ENCODE assay signal across 8 mouse cellular contexts in genomic region chr11:100352076-100352857, GRCm38 (mm10). TPM values are rescaled to one million over a fixed set of nuclear protein-coding genes. Genes with fewer than 3 reads are reported as not detected.
A peak's percentile ranks its signal among the peaks of the same experiment; 100 is the strongest.
DNase-seq lines count a peak whose midpoint lies in the region; ATAC-seq and TF ChIP-seq lines count a peak whose summit lies in the region.

No protein-coding gene starts in this region.

- H3K9me3 ChIP-seq in liver, embryonic 11.5 days (ENCODE audit: control insufficient read depth, low read length) = no peaks in the 10 kb centered on the region
- no peaks in the 10 kb centered on the region for H3K9me3 ChIP-seq in hindbrain, postnatal 0 days (ENCODE audit: low read length)

- ATAC-seq in liver, embryonic 11.5 days (replicated peaks; ENCODE audit: low FRiP score) = no peak
- peak; percentile 31 for ATAC-seq in hindbrain, postnatal 0 days

- DNase-seq in cerebellum, adult 11-12 months = peak; percentile 46
- no peak for DNase-seq in cerebellum, adult 8-10 months
- DNase-seq in liver, adult 2 months (ENCODE audit: extremely low read depth, low read depth, low spot score) = no peak
- no peak for DNase-seq in liver, embryonic 11.5 days (ENCODE audit: low spot score)
- DNase-seq in brain, embryonic 14.5 days (ENCODE audit: low read depth) = peak; percentile 78
- peak; percentile 78 for DNase-seq in hindbrain, postnatal 0 days (ENCODE audit: low spot score)
- peak; percentile 36 for DNase-seq in thymus, postnatal 25 days
- DNase-seq in gastrocnemius, postnatal 14 days = no peak

- TF ChIP-seq POLR2A in liver, adult 2 months (IDR thresholded peaks at IDR 0.05; ENCODE audit: extremely low read depth, insufficient read depth, low read length) = no peak
- no peak for TF ChIP-seq POLR2A in brain, embryonic 14.5 days (IDR thresholded peaks at IDR 0.05; ENCODE audit: borderline replicate concordance, extremely low read depth, insufficient read depth, insufficient read length, poor library complexity, severe bottlenecking)

- H3K4me2 ChIP-seq in liver, embryonic 11.5 days = no peak overlapping the region
- H3K4me2 ChIP-seq in hindbrain, postnatal 0 days (ENCODE audit: low read depth, low read length) = 0 out of 2 replicates have a peak overlapping the region, but pooled peaks have one; percentile 7

- H3K27me3 ChIP-seq in liver, adult 2 months (ENCODE audit: control insufficient read depth, insufficient read depth, low read length) = 0 out of 2 replicates have a peak, but pooled peaks cover 3% of the 10 kb centered on the region
- peaks cover 57% of the 10 kb centered on the region for H3K27me3 ChIP-seq in liver, embryonic 11.5 days (replicated peaks; ENCODE audit: control insufficient read depth, insufficient read depth, low read length)
- H3K27me3 ChIP-seq in hindbrain, postnatal 0 days (ENCODE audit: insufficient read depth, low read length) = no peaks in the 10 kb centered on the region

- TF ChIP-seq CTCF in liver, adult 2 months (IDR thresholded peaks at IDR 0.05; ENCODE audit: low read depth, low read length) = peak; percentile 72
- TF ChIP-seq CTCF in brain, embryonic 14.5 days (IDR thresholded peaks at IDR 0.05; ENCODE audit: borderline replicate concordance, extremely low read depth, insufficient read depth, insufficient read length) = peak; percentile 64
- peak; percentile 78 for TF ChIP-seq CTCF in hindbrain, postnatal 0 days (IDR thresholded peaks at IDR 0.05; ENCODE audit: low read depth)

- no peaks in the 10 kb centered on the region for H3K36me3 ChIP-seq in liver, adult 2 months (ENCODE audit: control insufficient read depth, insufficient read depth, low read length)
- no peaks in the 10 kb centered on the region for H3K36me3 ChIP-seq in liver, embryonic 11.5 days (ENCODE audit: control insufficient read depth, insufficient read depth, low read length)
- H3K36me3 ChIP-seq in hindbrain, postnatal 0 days (ENCODE audit: insufficient read depth, low read length) = peaks cover 7% of the 10 kb centered on the region; the same call in 1 of the 2 replicates

- WGBS in liver, adult 2 months = 44% methylated on average over 10 of the region's 10 CpGs
- WGBS in liver, embryonic 11.5 days = 29% methylated on average over 10 of the region's 10 CpGs
- 26% methylated on average over 10 of the region's 10 CpGs for WGBS in hindbrain, postnatal 0 days

- no peak overlapping the region for H3K4me3 ChIP-seq in liver, adult 2 months (ENCODE audit: insufficient read depth, low read depth, low read length)
- H3K4me3 ChIP-seq in liver, embryonic 11.5 days (ENCODE audit: low read depth, low read length) = no peak overlapping the region
- no peak overlapping the region for H3K4me3 ChIP-seq in hindbrain, postnatal 0 days (ENCODE audit: low read length)

- no peak overlapping the region for H3K9ac ChIP-seq in liver, adult 2 months (ENCODE audit: low read depth, low read length)
- no peak overlapping the region for H3K9ac ChIP-seq in liver, embryonic 11.5 days (ENCODE audit: low read depth, low read length)
- no peak overlapping the region for H3K9ac ChIP-seq in hindbrain, postnatal 0 days (replicated peaks; ENCODE audit: low read length)

- intact Hi-C loops in gastrocnemius, postnatal 14 days (cut with DNase I; ENCODE audit: low total_unique reads) = no loop called here

- H3K27ac ChIP-seq in liver, adult 2 months (replicated peaks; ENCODE audit: insufficient read depth, low read depth, low read length) = no peak overlapping the region
- no peak overlapping the region for H3K27ac ChIP-seq in liver, embryonic 11.5 days (ENCODE audit: low read depth, low read length)
- peak overlapping the region; percentile 32 for H3K27ac ChIP-seq in hindbrain, postnatal 0 days

- peaks cover 2% of the 10 kb centered on the region for H3K4me1 ChIP-seq in liver, adult 2 months (ENCODE audit: control insufficient read depth, insufficient read depth, low read length)
- peaks cover 3% of the 10 kb centered on the region; the same call in 1 of the 2 replicates for H3K4me1 ChIP-seq in liver, embryonic 11.5 days (replicated peaks; ENCODE audit: control insufficient read depth, insufficient read depth, low read length)
- 0 out of 2 replicates have a peak, but pooled peaks cover 2% of the 10 kb centered on the region for H3K4me1 ChIP-seq in hindbrain, postnatal 0 days (ENCODE audit: insufficient read depth, low read length)

- H3K79me2 ChIP-seq in liver, adult 2 months (ENCODE audit: control insufficient read depth, insufficient read depth, low read length) = no peaks in the 10 kb centered on the region

RNA-seq across cellular contexts. Expression of gene Hap1, which starts 3.7 kb away (rescaled TPM):
- total RNA-seq in liver, adult 2 months (2014; rRNA removed) = 0.65 and 1.3 TPM in 2 replicates
- 0.40 and 1.2 TPM in 2 replicates for polyA plus RNA-seq in liver, adult 2 months (2012; rRNA removed)
- 0.82 and 1.5 TPM in 2 replicates for polyA plus RNA-seq in liver, embryonic 11.5 days (2014; fragmentation: Nextera tagmentation; extraction: Ambion mirVana)
- polyA plus RNA-seq in brain, embryonic 14.5 days (2012; rRNA removed) = 188 and 226 TPM in 2 replicates
- 530 and 555 TPM in 2 replicates for total RNA-seq in hindbrain, postnatal 0 days (2014; rRNA removed)
- 344 and 395 TPM in 2 replicates for polyA plus RNA-seq in hindbrain, postnatal 0 days (2015; fragmentation: Nextera tagmentation; extraction: Ambion mirVana)
- under 1 TPM; 0.66 to 0.82 TPM for total RNA-seq in gastrocnemius, postnatal 14 days (2021)

RNA-seq across cellular contexts. Expression of gene Gast, which starts 18.1 kb away (rescaled TPM):
- total RNA-seq in liver, adult 2 months (2014; rRNA removed) = not detected in 2 replicates
- not detected in 2 replicates for polyA plus RNA-seq in liver, adult 2 months (2012; rRNA removed)
- not detected in 2 replicates for polyA plus RNA-seq in liver, embryonic 11.5 days (2014; fragmentation: Nextera tagmentation; extraction: Ambion mirVana)
- polyA plus RNA-seq in brain, embryonic 14.5 days (2012; rRNA removed) = 0.60 and 0.66 TPM in 2 replicates
- not detected in 2 replicates for total RNA-seq in hindbrain, postnatal 0 days (2014; rRNA removed)
- polyA plus RNA-seq in hindbrain, postnatal 0 days (2015; fragmentation: Nextera tagmentation; extraction: Ambion mirVana) = 0.45 and 0.73 TPM in 2 replicates
- total RNA-seq in gastrocnemius, postnatal 14 days (2021) = not detected

RNA-seq across cellular contexts. Expression of gene Eif1, which starts 32.6 kb away (rescaled TPM):
- total RNA-seq in liver, adult 2 months (2014; rRNA removed) = 145 and 210 TPM in 2 replicates
- 86.6 and 104 TPM in 2 replicates for polyA plus RNA-seq in liver, adult 2 months (2012; rRNA removed)
- polyA plus RNA-seq in liver, embryonic 11.5 days (2014; fragmentation: Nextera tagmentation; extraction: Ambion mirVana) = 2,121 and 2,222 TPM in 2 replicates
- polyA plus RNA-seq in brain, embryonic 14.5 days (2012; rRNA removed) = 291 and 330 TPM in 2 replicates
- 74.1 and 76.5 TPM in 2 replicates for total RNA-seq in hindbrain, postnatal 0 days (2014; rRNA removed)
- polyA plus RNA-seq in hindbrain, postnatal 0 days (2015; fragmentation: Nextera tagmentation; extraction: Ambion mirVana) = 1,309 and 1,318 TPM in 2 replicates
- total RNA-seq in gastrocnemius, postnatal 14 days (2021) = 100 to 1,000 TPM; 781 to 791 TPM

RNA-seq across cellular contexts. Expression of gene Jup, which starts 45.3 kb away (rescaled TPM):
- total RNA-seq in liver, adult 2 months (2014; rRNA removed) = 18.3 and 27.5 TPM in 2 replicates
- 69.5 and 86.0 TPM in 2 replicates for polyA plus RNA-seq in liver, adult 2 months (2012; rRNA removed)
- 38.8 and 41.6 TPM in 2 replicates for polyA plus RNA-seq in liver, embryonic 11.5 days (2014; fragmentation: Nextera tagmentation; extraction: Ambion mirVana)
- polyA plus RNA-seq in brain, embryonic 14.5 days (2012; rRNA removed) = 69.6 and 94.2 TPM in 2 replicates
- total RNA-seq in hindbrain, postnatal 0 days (2014; rRNA removed) = 105 and 119 TPM in 2 replicates
- polyA plus RNA-seq in hindbrain, postnatal 0 days (2015; fragmentation: Nextera tagmentation; extraction: Ambion mirVana) = 42.7 and 49.8 TPM in 2 replicates
- total RNA-seq in gastrocnemius, postnatal 14 days (2021) = 10 to 100 TPM; 88.5 to 89.4 TPM

Comparison
In these comparisons a context has a peak if more than half of its experiments do, and no peak if none do; other contexts are left out.
1. DNase-seq: peak in cerebellum, adult 11-12 months (single experiment), brain, embryonic 14.5 days (single experiment), hindbrain, postnatal 0 days (single experiment) and thymus, postnatal 25 days (single experiment); none in cerebellum, adult 8-10 months (single experiment), liver, adult 2 months (single experiment), liver, embryonic 11.5 days (single experiment) and gastrocnemius, postnatal 14 days (single experiment).
2. RNA of gene Hap1, which starts 3.7 kb away (polyA plus RNA-seq): 344 to 395 TPM in hindbrain, postnatal 0 days and 188 to 226 TPM in brain, embryonic 14.5 days; 0.82 to 1.5 TPM in liver, embryonic 11.5 days and 0.40 to 1.2 TPM in liver, adult 2 months; every median in the first group is over 10 times any median in the second.
3. Peak in every context shown above with its lines, with median percentiles within 50 percentile points of each other: CTCF ChIP-seq.